Mouse (Mus musculus): ENCODE data around the gene Fbxw4. TPM values are rescaled to one million over a fixed set of nuclear protein-coding genes. Genes with fewer than 3 reads are reported as not detected.
A peak's percentile ranks its signal among the peaks of the same experiment; 100 is the strongest.

Fbxw4 gene
- polyA plus RNA-seq, 1 experiment from 2014 or later = 8.1 TPM

DNA sequence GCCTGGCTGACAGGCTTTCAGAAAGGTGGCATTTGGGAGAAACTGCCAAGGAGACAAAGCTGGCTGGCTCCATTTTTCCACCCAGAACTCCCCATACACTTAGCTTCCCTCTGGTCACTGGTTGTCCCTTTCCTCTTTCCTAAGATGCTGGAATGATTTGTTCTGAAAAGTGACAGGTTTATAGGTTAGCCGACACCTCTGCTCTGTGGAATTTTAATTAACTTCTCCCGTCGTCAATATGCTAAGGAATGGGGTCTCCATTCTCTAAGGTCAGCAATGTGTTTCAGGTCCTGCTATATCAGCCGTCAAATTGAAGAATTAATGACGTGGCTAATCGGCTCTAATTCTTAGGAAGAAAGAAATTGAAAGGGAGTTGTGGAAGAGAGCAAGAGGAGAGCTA lies 31.5 kb downstream of the Fbxw4 start:
- Histone ChIP-seq H3K27ac (replicated peaks; ENCODE audit: low read depth, low read length) (no peak overlapping the region), H3K9ac (replicated peaks; ENCODE audit: low read length) (no peak overlapping the region), H3K27me3 (ENCODE audit: control insufficient read depth, insufficient read depth, low read length) (no peaks in the 10 kb centered on the region), H3K4me2 (ENCODE audit: low read length) (no peak overlapping the region), H3K9me3 (ENCODE audit: control insufficient read depth, low read length) (no peaks in the 10 kb centered on the region), H3K4me3 (replicated peaks; ENCODE audit: low read depth, low read length) (no peak overlapping the region), H3K4me1 (ENCODE audit: control insufficient read depth, insufficient read depth, low read length) (no peaks in the 10 kb centered on the region), H3K36me3 (ENCODE audit: control insufficient read depth, insufficient read depth, low read length) (peaks cover 19% of the 10 kb centered on the region)
- DNase-seq (no peak), ATAC-seq (ENCODE audit: low FRiP score, low TSS enrichment) (no peak)
- WGBS = 46% methylated on average over 6 of the region's 6 CpGs

DNA sequence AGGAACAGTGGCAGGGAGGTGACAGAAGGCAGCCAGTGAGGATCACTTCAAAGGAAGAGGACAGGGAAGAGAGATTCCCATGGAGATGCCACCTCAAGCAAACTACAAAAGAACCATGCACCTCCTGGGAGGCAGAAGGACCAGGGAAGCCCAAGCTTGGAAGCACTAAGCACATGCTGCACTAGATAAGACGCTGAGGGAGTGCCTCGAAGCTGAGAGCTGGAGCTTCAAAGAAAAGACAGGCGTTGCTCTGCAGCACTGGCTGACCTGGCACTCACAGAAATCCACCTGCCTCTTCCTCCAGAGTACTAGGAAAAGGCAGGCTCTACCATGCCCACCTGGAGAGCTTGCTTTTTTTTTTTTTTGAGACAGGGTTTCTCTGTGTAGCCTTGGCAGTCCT lies 33.1 kb downstream of the Fbxw4 start:
- H3K4me2 ChIP-seq (ENCODE audit: low read length) = no peak overlapping the region
- ATAC-seq (ENCODE audit: low FRiP score, low TSS enrichment) (no peak), DNase-seq (no peak)
- H3K4me3 ChIP-seq (replicated peaks; ENCODE audit: low read depth, low read length) = no peak overlapping the region
- WGBS = 15% methylated on average over 3 of the region's 3 CpGs
- no peaks in the 10 kb centered on the region for H3K27me3 ChIP-seq (ENCODE audit: control insufficient read depth, insufficient read depth, low read length)
- peaks cover 16% of the 10 kb centered on the region for H3K36me3 ChIP-seq (ENCODE audit: control insufficient read depth, insufficient read depth, low read length)
- H3K27ac ChIP-seq (replicated peaks; ENCODE audit: low read depth, low read length) = no peak overlapping the region
- no peaks in the 10 kb centered on the region for H3K9me3 ChIP-seq (ENCODE audit: control insufficient read depth, low read length)
- H3K4me1 ChIP-seq (ENCODE audit: control insufficient read depth, insufficient read depth, low read length) = no peaks in the 10 kb centered on the region
- no peak overlapping the region for H3K9ac ChIP-seq (replicated peaks; ENCODE audit: low read length)

DNA sequence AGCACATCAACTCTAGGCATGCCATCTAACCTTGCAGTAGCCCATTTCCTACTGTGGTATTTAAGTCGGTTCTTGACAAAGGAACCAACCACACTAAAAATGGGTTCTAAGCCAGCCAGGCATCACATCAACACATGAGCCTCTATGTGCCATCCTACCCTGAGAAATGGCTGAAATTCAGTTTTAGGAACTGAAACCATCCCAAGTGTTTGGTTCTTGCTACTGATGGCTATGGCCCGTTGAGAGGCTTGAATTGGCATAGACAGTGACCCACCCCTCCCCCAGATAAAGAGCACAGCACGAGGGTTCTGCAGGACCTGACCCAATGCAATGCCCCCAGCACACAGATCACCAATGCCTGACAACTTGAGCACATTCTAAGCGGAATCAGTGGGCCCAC lies 36.4 kb downstream of the Fbxw4 start:
- no peak overlapping the region for H3K27ac ChIP-seq (replicated peaks; ENCODE audit: low read depth, low read length)
- no peaks in the 10 kb centered on the region for H3K4me1 ChIP-seq (ENCODE audit: control insufficient read depth, insufficient read depth, low read length)
- no peak overlapping the region for H3K4me2 ChIP-seq (ENCODE audit: low read length)
- H3K4me3 ChIP-seq (replicated peaks; ENCODE audit: low read depth, low read length) = no peak overlapping the region
- H3K27me3 ChIP-seq (ENCODE audit: control insufficient read depth, insufficient read depth, low read length) = no peaks in the 10 kb centered on the region
- H3K9ac ChIP-seq (replicated peaks; ENCODE audit: low read length) = no peak overlapping the region
- DNase-seq (no peak), ATAC-seq (ENCODE audit: low FRiP score, low TSS enrichment) (no peak)
- no peaks in the 10 kb centered on the region for H3K9me3 ChIP-seq (ENCODE audit: control insufficient read depth, low read length)
- peaks cover 8% of the 10 kb centered on the region; the same call in 1 of the 2 replicates for H3K36me3 ChIP-seq (ENCODE audit: control insufficient read depth, insufficient read depth, low read length)
- whole genome bisulfite sequencing = 88% methylated on average over 4 of the region's 4 CpGs

- no peaks in the 10 kb centered on the region for H3K27me3 ChIP-seq (ENCODE audit: control insufficient read depth, insufficient read depth, low read length)
- WGBS = 35% methylated on average over 5 of the region's 5 CpGs
- DNase-seq = no peak
- no peak for ATAC-seq (ENCODE audit: low FRiP score, low TSS enrichment)
- H3K9me3 ChIP-seq (ENCODE audit: control insufficient read depth, low read length) = no peaks in the 10 kb centered on the region
- H3K9ac ChIP-seq (replicated peaks; ENCODE audit: low read length) = no peak overlapping the region
- no peak overlapping the region for H3K4me2 ChIP-seq (ENCODE audit: low read length)
- peaks cover 8% of the 10 kb centered on the region; the same call in 1 of the 2 replicates for H3K36me3 ChIP-seq (ENCODE audit: control insufficient read depth, insufficient read depth, low read length)
- no peak overlapping the region for H3K27ac ChIP-seq (replicated peaks; ENCODE audit: low read depth, low read length)
- no peaks in the 10 kb centered on the region for H3K4me1 ChIP-seq (ENCODE audit: control insufficient read depth, insufficient read depth, low read length)
- no peak overlapping the region for H3K4me3 ChIP-seq (replicated peaks; ENCODE audit: low read depth, low read length)
These were observed 38.0 kb downstream of the Fbxw4 start for GRCm38 (mm10) chr19:45622144-45622543.

- no peak overlapping the region for H3K27ac ChIP-seq (replicated peaks; ENCODE audit: low read depth, low read length)
- H3K9ac ChIP-seq (replicated peaks; ENCODE audit: low read length) = no peak overlapping the region
- no peak overlapping the region for H3K4me3 ChIP-seq (replicated peaks; ENCODE audit: low read depth, low read length)
- H3K4me1 ChIP-seq (ENCODE audit: control insufficient read depth, insufficient read depth, low read length) = peaks cover 9% of the 10 kb centered on the region
- 72% methylated on average over 7 of the region's 7 CpGs for WGBS
- ATAC-seq (ENCODE audit: low FRiP score, low TSS enrichment) (no peak), DNase-seq (no peak)
- no peaks in the 10 kb centered on the region for H3K9me3 ChIP-seq (ENCODE audit: control insufficient read depth, low read length)
- no peak overlapping the region for H3K4me2 ChIP-seq (ENCODE audit: low read length)
- no peaks in the 10 kb centered on the region for H3K27me3 ChIP-seq (ENCODE audit: control insufficient read depth, insufficient read depth, low read length)
- peaks cover 5% of the 10 kb centered on the region; the same call in 1 of the 2 replicates for H3K36me3 ChIP-seq (ENCODE audit: control insufficient read depth, insufficient read depth, low read length)
These were observed 39.1 kb downstream of the Fbxw4 start for GRCm38 (mm10) chr19:45621061-45621460.

GRCm38 (mm10) chr19:45619744-45620501 lies 40.2 kb downstream of the Fbxw4 start:
- Histone ChIP-seq H3K9me3 (ENCODE audit: control insufficient read depth, low read length) (no peaks in the 10 kb centered on the region), H3K4me3 (replicated peaks; ENCODE audit: low read depth, low read length) (no peak overlapping the region), H3K36me3 (ENCODE audit: control insufficient read depth, insufficient read depth, low read length) (no peaks in the 10 kb centered on the region), H3K4me1 (ENCODE audit: control insufficient read depth, insufficient read depth, low read length) (peaks cover 21% of the 10 kb centered on the region), H3K4me2 (ENCODE audit: low read length) (no peak overlapping the region), H3K27me3 (ENCODE audit: control insufficient read depth, insufficient read depth, low read length) (no peaks in the 10 kb centered on the region), H3K9ac (replicated peaks; ENCODE audit: low read length) (no peak overlapping the region), H3K27ac (replicated peaks; ENCODE audit: low read depth, low read length) (no peak overlapping the region)
- DNase-seq (no peak), ATAC-seq (ENCODE audit: low FRiP score, low TSS enrichment) (no peak)
- 86% methylated on average over 14 of the region's 14 CpGs for WGBS

DNA sequence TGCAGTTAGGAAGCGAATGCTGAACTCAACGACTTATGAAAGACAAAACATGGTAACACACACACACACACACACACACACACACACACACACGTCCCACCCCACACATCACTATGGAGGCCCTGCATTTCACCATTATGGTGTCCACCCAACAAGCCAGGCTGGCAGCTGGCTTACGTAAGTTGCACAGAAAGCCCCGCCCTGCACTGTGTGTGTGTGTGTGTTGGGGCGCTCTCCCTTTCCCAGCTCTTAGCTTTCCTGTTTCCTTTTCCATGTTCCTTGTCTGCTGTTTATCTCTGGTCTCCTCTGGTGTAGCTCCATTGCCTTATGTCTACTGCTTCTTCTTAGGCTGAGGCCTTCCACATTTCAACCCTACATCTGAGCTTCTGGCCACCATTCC lies 41.9 kb downstream of the Fbxw4 start:
- DNase-seq = no peak

GRCm38 (mm10) chr19:45616735-45617134 lies 43.4 kb downstream of the Fbxw4 start:
- Histone ChIP-seq H3K4me2 (ENCODE audit: low read length) (no peak overlapping the region), H3K27me3 (ENCODE audit: control insufficient read depth, insufficient read depth, low read length) (no peaks in the 10 kb centered on the region), H3K9me3 (ENCODE audit: control insufficient read depth, low read length) (no peaks in the 10 kb centered on the region), H3K4me3 (replicated peaks; ENCODE audit: low read depth, low read length) (no peak overlapping the region), H3K9ac (replicated peaks; ENCODE audit: low read length) (no peak overlapping the region), H3K27ac (replicated peaks; ENCODE audit: low read depth, low read length) (no peak overlapping the region), H3K4me1 (ENCODE audit: control insufficient read depth, insufficient read depth, low read length) (peaks cover 24% of the 10 kb centered on the region), H3K36me3 (ENCODE audit: control insufficient read depth, insufficient read depth, low read length) (no peaks in the 10 kb centered on the region)
- DNase-seq (no peak), ATAC-seq (ENCODE audit: low FRiP score, low TSS enrichment) (no peak)
- 9% methylated on average over 7 of the region's 7 CpGs for WGBS

More for the DNA sequence above, 41.9 kb downstream of the Fbxw4 start:
- Histone ChIP-seq H3K27me3 (ENCODE audit: control insufficient read depth, insufficient read depth, low read length) (no peaks in the 10 kb centered on the region), H3K4me3 (replicated peaks; ENCODE audit: low read depth, low read length) (no peak overlapping the region), H3K4me1 (ENCODE audit: control insufficient read depth, insufficient read depth, low read length) (peaks cover 24% of the 10 kb centered on the region), H3K9me3 (ENCODE audit: control insufficient read depth, low read length) (no peaks in the 10 kb centered on the region), H3K27ac (replicated peaks; ENCODE audit: low read depth, low read length) (no peak overlapping the region), H3K36me3 (ENCODE audit: control insufficient read depth, insufficient read depth, low read length) (no peaks in the 10 kb centered on the region), H3K4me2 (ENCODE audit: low read length) (no peak overlapping the region), H3K9ac (replicated peaks; ENCODE audit: low read length) (no peak overlapping the region)
- ATAC-seq (ENCODE audit: low FRiP score, low TSS enrichment) = no peak
- WGBS = 93% methylated on average over 6 of the region's 6 CpGs

DNA sequence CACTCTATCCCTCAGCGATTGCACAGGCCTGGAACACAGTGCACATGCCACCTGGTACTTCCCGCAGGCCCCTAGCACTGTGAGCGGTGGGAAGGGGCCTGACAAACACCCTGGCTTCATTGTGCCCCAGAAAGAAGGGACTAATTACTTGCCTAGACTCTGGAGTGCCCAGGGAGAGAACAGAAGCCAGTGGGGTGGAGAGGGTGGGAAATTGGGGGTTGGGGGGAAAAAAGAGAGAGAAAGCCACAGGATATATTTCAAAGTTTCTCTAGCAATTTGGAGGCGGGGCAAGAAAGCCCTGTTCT lies 43.9 kb downstream of the Fbxw4 start:
- no peaks in the 10 kb centered on the region for H3K36me3 ChIP-seq (ENCODE audit: control insufficient read depth, insufficient read depth, low read length)
- no peaks in the 10 kb centered on the region for H3K27me3 ChIP-seq (ENCODE audit: control insufficient read depth, insufficient read depth, low read length)
- H3K4me2 ChIP-seq (ENCODE audit: low read length) = no peak overlapping the region
- 17% methylated on average over 4 of the region's 4 CpGs for WGBS
- no peaks in the 10 kb centered on the region for H3K9me3 ChIP-seq (ENCODE audit: control insufficient read depth, low read length)
- no peak overlapping the region for H3K9ac ChIP-seq (replicated peaks; ENCODE audit: low read length)
- H3K27ac ChIP-seq (replicated peaks; ENCODE audit: low read depth, low read length) = no peak overlapping the region
- ATAC-seq (ENCODE audit: low FRiP score, low TSS enrichment) (0 out of 2 replicates have a peak, but pooled peaks have one; percentile 11), DNase-seq (no peak)
- no peak overlapping the region for H3K4me3 ChIP-seq (replicated peaks; ENCODE audit: low read depth, low read length)
- H3K4me1 ChIP-seq (ENCODE audit: control insufficient read depth, insufficient read depth, low read length) = peaks cover 24% of the 10 kb centered on the region

Measured in midbrain, embryonic 14.5 days (tissue).